Mouse (Mus musculus): ENCODE measurements around the gene Bcas3.

Bcas3 gene

GRCm38 (mm10) chr11:85675244-85675643 is 322.3 kb downstream of the Bcas3 start:
- DNase-seq = peak; percentile 91

GRCm38 (mm10) chr11:85676357-85677004 is 323.5 kb downstream of the Bcas3 start:
- peak; percentile 80 for DNase-seq

- DNase-seq = peak; percentile 74
Measured at GRCm38 (mm10) chr11:85678666-85679065, 325.7 kb downstream of the Bcas3 start.

GRCm38 (mm10) chr11:85681580-85682419 is 328.8 kb downstream of the Bcas3 start:
- DNase-seq = peak; percentile 81

- no peak for DNase-seq
Measured at GRCm38 (mm10) chr11:85684981-85685380, 332.0 kb downstream of the Bcas3 start.

GRCm38 (mm10) chr11:85687816-85688439 is 335.0 kb downstream of the Bcas3 start:
- DNase-seq = peak; percentile 83

GRCm38 (mm10) chr11:85688440-85688838 is 335.5 kb downstream of the Bcas3 start:
- DNase-seq = peak; percentile 68

- peak; percentile 76 for DNase-seq
Measured at GRCm38 (mm10) chr11:85689226-85689625, 336.3 kb downstream of the Bcas3 start.

GRCm38 (mm10) chr11:85691285-85691684 is 338.3 kb downstream of the Bcas3 start:
- DNase-seq = peak; percentile 84

- DNase-seq = no peak
Measured at GRCm38 (mm10) chr11:85695614-85696263, 342.8 kb downstream of the Bcas3 start.

GRCm38 (mm10) chr11:85696491-85697398 is 343.8 kb downstream of the Bcas3 start:
- no peak for DNase-seq

- no peak for DNase-seq
Measured at GRCm38 (mm10) chr11:85697468-85697867, 344.5 kb downstream of the Bcas3 start.

GRCm38 (mm10) chr11:85698242-85698641 is 345.3 kb downstream of the Bcas3 start:
- no peak for DNase-seq

GRCm38 (mm10) chr11:85704062-85704748 is 351.2 kb downstream of the Bcas3 start:
- DNase-seq = no peak

- DNase-seq = peak; percentile 41
Measured at GRCm38 (mm10) chr11:85706630-85707029, 353.7 kb downstream of the Bcas3 start.

- DNase-seq = peak; percentile 80
Measured at GRCm38 (mm10) chr11:85707496-85707895, 354.5 kb downstream of the Bcas3 start.

- no peak for DNase-seq
Measured at GRCm38 (mm10) chr11:85709147-85709546, 356.2 kb downstream of the Bcas3 start.

- peak; percentile 94 for DNase-seq
Measured at GRCm38 (mm10) chr11:85710155-85710554, 357.2 kb downstream of the Bcas3 start.

- peak; percentile 79 for DNase-seq
Measured at GRCm38 (mm10) chr11:85712026-85712804, 359.2 kb downstream of the Bcas3 start.

Data from heart, adult 11 months (tissue).